Mouse (Mus musculus) NIH3T3 (cell line): ENCODE results near the gene Ccdc38.
"Not testable (repeated sequence)": the region's sequence is repeated elsewhere in the genome, so short reads cannot be mapped to it uniquely, and the experiment has no call there.

Source experiments
- DNase-seq: peaks from one replicate; pipeline ENCODE4 v3.0.0-alpha.2; 2012; ENCODE audit warnings: low read depth

The Ccdc38 gene

DNA sequence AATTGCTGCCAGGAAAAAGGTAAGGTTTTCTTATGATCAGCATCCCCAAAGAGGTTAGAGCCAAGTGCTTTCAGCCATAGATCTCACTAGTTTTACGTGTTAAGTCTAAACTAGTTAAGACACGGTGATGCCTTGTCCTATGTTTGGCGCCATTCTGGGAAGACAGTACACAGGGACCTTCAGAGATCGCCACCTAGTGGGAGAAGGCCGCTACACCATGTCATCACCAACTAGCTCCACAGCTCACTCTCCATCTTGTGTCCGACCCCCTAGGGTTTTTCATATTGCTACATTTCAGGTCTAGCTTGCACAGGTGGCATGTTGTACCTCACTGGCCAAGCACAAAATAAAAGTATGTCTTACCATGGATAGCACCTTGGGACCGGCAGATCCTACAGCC lies 8.6 kb downstream of the Ccdc38 start:
- DNase-seq, result peak; percentile 85

DNA sequence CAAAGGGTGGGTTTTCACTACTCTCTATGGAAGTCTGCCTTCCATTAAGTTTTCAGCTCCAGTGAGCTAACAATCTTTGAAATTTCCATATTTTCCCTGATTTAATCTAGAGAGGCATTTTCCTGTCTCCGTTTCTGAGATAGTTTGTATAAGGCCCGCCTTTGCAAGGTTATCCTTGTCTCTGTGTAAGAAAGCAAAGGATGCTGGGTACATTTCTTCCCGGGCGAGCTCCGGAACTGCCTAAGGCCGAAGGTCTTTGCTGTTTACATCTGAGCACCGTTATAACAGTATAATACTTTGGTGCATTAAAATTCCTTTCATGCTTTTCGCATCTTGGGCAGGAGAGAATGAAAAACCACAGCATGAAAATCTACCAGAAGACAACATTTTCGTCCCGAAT lies 9.4 kb downstream of the Ccdc38 start:
- no peak for DNase-seq

DNA sequence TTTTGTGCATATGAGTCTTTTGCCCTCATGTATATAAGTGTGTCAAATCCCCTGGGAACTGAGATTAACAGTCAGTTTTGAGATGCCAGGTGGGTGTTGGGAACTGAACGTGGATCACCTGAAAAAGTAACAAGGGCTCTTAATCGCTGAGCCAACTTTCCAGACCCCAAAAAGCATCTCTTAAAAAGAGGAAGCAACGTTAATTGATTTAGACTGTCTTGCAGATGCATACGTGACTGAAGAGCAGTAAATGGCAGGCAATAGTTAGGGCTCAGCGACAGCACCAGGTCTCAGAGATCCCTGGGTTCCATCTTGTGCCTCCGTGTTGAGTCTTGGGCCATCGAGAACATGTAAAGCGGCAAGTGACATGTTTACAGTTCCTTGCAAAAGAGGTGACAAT lies 12.2 kb downstream of the Ccdc38 start:
- DNase-seq, result no peak

GRCm38 (mm10) chr10:93557971-93558370 lies 17.5 kb downstream of the Ccdc38 start:
- DNase-seq, result not testable (repeated sequence)

DNA sequence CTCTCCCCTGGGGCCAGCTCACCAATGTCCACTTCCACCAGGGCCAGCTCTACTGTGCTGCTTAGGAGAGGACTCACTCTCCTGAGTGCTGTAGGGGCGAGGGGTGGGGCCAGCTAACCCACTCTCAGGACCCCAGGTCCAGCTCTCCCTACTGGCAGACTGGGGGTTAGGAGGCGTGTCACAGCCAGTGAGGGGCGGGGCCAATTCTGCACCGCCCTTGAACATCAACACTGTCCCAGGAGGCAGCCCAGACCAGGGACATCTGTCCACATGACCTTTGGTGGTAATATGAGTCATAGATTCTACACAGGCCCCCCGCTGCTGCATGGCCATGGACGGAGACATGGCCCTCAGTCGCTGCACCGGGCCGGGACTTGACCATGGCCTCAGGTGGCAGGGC lies 19.4 kb downstream of the Ccdc38 start:
- no peak for DNase-seq

- no peak for DNase-seq
Observed at GRCm38 (mm10) chr10:93564518-93565090, 24.2 kb downstream of the Ccdc38 start.

GRCm38 (mm10) chr10:93567066-93567465 lies 26.6 kb downstream of the Ccdc38 start:
- DNase-seq, result no peak

DNA sequence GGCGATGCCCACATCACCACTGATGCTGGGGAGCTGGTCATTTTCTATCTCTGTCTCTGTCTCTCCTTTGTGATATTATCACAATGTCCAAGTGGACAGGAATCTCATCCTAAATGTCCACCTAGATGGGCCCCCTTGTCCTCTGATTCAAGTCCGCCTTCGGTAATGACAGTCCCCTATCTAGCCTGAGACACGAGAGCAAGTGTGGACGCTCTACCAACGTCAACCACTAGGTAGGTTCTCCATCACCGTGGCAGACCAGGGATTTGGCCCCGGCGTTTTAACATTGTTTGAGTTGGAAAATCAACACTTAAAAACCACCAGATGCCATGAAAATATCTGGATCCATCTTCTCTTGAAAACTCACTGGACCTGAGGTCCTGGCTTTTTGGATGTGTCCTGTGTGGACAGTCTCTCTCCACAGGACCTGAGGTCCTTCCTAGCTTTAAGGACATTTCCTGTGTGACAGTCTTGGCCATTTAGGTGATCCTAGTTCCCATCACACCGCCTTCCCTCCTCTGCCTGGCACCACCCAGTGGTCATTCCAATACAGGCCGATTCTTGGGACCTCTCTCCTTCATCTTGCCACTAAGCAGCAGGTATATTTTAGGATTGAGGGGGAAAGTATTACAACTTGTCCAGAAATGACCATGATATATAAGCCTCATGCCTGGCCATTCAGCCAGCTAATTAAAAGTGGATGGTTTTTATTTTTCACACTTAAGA lies 27.6 kb downstream of the Ccdc38 start:
- DNase-seq, result no peak

- DNase-seq, result no peak
Observed at GRCm38 (mm10) chr10:93568671-93569070, 28.2 kb downstream of the Ccdc38 start.

DNA sequence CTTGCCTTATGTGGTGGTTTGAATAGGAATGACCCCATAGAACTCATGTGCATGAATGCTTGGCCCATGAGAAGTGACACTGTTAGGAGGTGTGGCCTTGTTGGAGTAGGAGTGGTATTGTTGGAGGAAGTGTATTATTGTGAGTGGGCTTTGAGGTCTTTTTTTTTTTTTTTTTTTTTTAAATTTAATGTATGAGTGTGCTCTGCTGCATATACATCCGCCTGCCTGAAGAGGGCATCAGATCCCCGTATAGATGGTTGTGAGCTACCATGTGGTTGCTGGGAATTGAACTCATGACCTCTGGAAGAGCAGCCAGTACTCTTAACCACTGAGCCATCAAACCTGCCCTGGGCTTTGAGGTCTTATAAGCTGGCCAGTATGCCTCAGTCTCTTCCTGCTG lies 31.8 kb downstream of the Ccdc38 start:
- no peak for DNase-seq

GRCm38 (mm10) chr10:93574966-93575365 lies 34.5 kb downstream of the Ccdc38 start:
- DNase-seq, result no peak

- no peak for DNase-seq
Observed at GRCm38 (mm10) chr10:93575960-93576359, 35.5 kb downstream of the Ccdc38 start.

DNA sequence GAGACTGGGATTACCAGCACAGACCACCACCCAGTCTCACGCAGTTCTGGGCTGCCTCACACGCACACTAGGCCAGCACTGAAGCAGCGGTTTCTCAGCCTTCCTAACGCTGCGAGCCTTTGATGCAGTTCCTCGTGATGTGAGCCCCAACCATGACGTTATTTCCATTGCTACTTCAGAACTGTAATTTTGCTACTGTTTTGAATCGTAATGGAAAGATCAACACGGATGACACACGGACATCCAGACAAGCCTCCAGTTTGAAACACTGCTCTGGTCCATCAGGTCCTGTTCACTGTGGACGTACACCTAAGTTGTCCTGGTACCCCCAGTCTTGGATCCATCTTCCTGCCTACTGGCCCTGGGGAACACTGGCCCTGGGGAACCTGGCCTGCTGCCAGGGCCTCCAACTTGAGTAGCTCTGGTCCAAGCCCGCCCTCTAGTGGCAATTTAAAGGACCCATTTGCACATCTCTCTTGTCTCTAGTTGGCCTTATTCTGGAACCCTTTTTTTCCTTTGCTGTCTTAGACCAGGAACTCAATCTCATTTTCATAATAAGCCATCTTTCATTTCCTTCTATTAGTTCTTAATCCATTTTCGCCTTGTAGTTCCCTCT lies 36.9 kb downstream of the Ccdc38 start:
- DNase-seq, result peak; percentile 94

- DNase-seq, result no peak
Observed at GRCm38 (mm10) chr10:93588796-93589195, 48.4 kb downstream of the Ccdc38 start.

- DNase-seq, result peak; percentile 98
Observed at GRCm38 (mm10) chr10:93589281-93589848, 48.9 kb downstream of the Ccdc38 start, which contains the start of gene Snrpf. Gene Snrpf, minus strand, starts transcription at chr10:93589706.

GRCm38 (mm10) chr10:93592456-93592855 lies 52.0 kb downstream of the Ccdc38 start:
- DNase-seq, result peak; percentile 40

- peak; percentile 83 for DNase-seq
Observed at GRCm38 (mm10) chr10:93594022-93594482, 53.6 kb downstream of the Ccdc38 start.

DNA sequence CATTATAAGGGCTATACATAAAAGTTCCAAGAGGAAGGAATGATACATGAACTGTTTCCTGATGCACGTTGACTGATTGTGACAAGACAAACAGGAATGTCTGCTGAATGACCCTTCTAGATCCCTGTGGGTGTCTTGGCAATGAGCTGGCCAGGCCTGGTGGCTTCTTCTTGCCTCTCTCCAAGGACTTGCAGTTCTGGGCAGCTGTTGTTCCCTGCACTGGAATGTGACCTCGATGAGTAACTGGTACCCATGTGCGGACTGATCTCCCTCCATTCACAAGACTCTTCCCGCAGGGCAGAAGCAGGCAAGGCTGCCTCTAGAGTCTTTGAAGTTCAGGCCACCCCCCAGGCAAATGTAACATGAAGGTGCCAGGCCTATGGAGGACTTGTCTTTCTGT lies 55.4 kb downstream of the Ccdc38 start:
- DNase-seq, result no peak

GRCm38 (mm10) chr10:93596641-93597040 lies 56.2 kb downstream of the Ccdc38 start:
- peak; percentile 0 for DNase-seq

DNA sequence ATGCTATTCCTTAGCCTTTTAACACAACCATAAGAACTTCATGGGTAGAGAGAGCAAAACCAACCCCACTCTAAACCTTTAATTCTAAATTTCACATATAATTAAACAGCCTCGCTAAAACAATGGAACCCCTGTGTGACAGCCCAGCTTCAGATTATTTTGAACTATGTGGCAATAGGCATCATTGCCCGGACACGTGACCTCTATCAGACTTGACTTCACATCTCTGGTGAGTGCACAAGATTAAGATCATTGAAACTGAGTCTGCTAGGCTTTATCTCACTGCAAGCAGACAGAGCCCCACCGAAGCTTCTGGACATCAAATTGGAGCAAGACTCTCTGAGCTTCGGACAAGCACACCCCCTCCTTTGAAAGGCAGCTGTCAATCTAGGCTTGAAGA lies 61.9 kb downstream of the Ccdc38 start:
- DNase-seq, result no peak

DNA sequence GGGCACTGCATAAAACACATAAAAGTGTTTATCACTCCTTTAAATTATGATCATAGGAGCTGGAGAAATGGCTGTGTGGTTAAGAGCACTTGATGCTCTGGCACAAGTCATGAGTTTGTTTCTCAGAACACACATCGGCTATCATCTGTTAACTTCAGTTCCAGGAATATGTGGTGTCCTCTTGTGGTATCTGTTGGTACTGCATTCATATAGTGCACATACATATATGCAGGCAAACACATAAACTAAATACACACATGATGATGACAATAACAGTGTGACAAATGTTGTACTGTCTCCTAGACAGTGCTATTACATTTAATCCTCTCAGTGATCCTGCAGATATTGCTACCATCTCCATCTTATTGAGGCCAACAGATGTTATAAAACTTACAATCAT lies 62.8 kb downstream of the Ccdc38 start:
- peak; percentile 24 for DNase-seq

DNA sequence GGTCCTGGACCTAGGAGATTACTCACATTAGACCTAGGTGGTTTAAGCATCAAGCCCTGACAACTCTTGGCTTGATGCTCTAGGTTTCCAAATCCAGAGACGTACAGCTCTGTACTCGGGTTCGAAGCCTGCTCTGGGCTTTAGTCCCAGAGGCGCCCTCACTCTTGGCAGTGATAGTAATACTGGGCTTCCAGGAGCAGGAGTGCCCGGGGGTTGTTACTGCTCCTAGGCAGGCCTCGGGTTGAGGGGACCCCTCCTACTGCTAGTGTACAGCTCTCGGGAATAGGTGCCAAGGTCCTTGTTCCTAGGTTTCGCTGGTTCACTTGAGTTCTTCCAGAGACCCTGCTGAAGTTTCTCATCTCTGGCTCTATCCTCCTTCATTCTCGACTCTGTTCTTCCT lies 65.9 kb downstream of the Ccdc38 start:
- peak; percentile 0 for DNase-seq

DNA sequence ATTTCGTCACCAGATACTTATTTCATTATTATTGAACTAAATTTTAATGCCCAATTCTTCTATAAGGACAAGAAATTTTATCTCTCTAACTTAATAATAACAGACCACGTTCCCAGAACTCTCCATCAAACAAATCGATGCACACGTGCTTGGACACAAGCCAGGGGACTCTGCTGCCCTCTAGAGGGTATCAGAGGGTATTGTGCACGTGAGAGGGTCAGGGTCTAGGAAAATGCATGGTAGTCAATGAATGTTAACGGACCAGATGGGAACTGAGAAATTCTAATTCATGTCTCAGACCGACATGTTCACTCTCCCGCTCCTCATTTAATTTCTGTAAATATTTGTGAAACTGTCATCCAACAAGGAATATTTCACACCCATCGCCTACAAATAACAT lies 67.6 kb downstream of the Ccdc38 start:
- DNase-seq, result peak; percentile 32
